23 mouse cellular contexts compared by ENCODE assay signal in genomic region chr11:6480191-6480590, GRCm38 (mm10). TPM values are rescaled to one million over a fixed set of nuclear protein-coding genes. Genes with fewer than 3 reads are reported as not detected.
DNase-seq lines count a peak whose midpoint lies in the region; ATAC-seq and TF ChIP-seq lines count a peak whose summit lies in the region.
"Had no signal": no experiment of that assay in that cellular context is flagged by ENCODE, and none has a peak within 500 bp of the region (broad histone marks: within the 10 kb centered on the region; RNA-seq: fewer than 3 reads in every experiment).

No protein-coding gene starts in this region.

- 57% methylated on average over 7 of the region's 7 CpGs for WGBS in hindbrain, postnatal 0 days
- 58% methylated on average over 7 of the region's 7 CpGs for WGBS in hindbrain, embryonic 16.5 days
- 8% methylated on average over 7 of the region's 7 CpGs for WGBS in cerebellum, adult 2 months

- H3K27me3 ChIP-seq in hindbrain, postnatal 0 days (ENCODE audit: insufficient read depth, low read length): no peaks in the 10 kb centered on the region
- H3K27me3 ChIP-seq in hindbrain, embryonic 16.5 days (replicated peaks; ENCODE audit: control insufficient read depth, insufficient read depth, low read length): no peaks in the 10 kb centered on the region
- H3K27me3 ChIP-seq in cerebellum, adult 2 months (ENCODE audit: control insufficient read depth, insufficient read depth, low read length): no peaks in the 10 kb centered on the region
- H3K27me3 ChIP-seq: heart, embryonic 13.5 days; kidney, embryonic 15.5 days had no signal

- DNase-seq in hindbrain, postnatal 0 days (ENCODE audit: low spot score): peak; percentile 51
- peak; percentile 4 for DNase-seq in adipocyte (ENCODE audit: low spot score)
- DNase-seq in cerebellum, adult 2 months: peak; percentile 84 to 92
- peak; percentile 84 to 87 for DNase-seq in cerebellum, postnatal 25 days
- no peak for DNase-seq in neural tube, embryonic 10.5 days (ENCODE audit: extremely low spot score, low spot score)
- no peak for DNase-seq in urinary bladder, postnatal 10 days (ENCODE audit: low spot score)
- DNase-seq: adrenal gland, postnatal 25 days; forebrain, postnatal 0 days; gastrocnemius, postnatal 14 days; heart, adult 2 months; heart, postnatal 14 days; kidney, adult 11 months; kidney, postnatal 4 days; layer of hippocampus, adult 9-11 months; lung, postnatal 4 days; thymus, adult 2 months; thymus, postnatal 4 days had no signal

- no peak overlapping the region for H3K4me2 ChIP-seq in hindbrain, postnatal 0 days (ENCODE audit: low read depth, low read length)
- H3K4me2 ChIP-seq in hindbrain, embryonic 16.5 days (ENCODE audit: low read length): no peak overlapping the region
- H3K4me2 ChIP-seq: heart, embryonic 13.5 days; kidney, embryonic 15.5 days had no signal

- no peak for TF ChIP-seq CTCF in hindbrain, postnatal 0 days (IDR thresholded peaks at IDR 0.05; ENCODE audit: low read depth)
- no peak for TF ChIP-seq CTCF in cerebellum, adult 2 months (IDR thresholded peaks at IDR 0.05; ENCODE audit: borderline replicate concordance, insufficient read depth, low read depth, low read length)

- no peak overlapping the region for H3K9ac ChIP-seq in hindbrain, postnatal 0 days (replicated peaks; ENCODE audit: low read length)
- no peak overlapping the region for H3K9ac ChIP-seq in hindbrain, embryonic 16.5 days (ENCODE audit: low read depth, low read length)
- H3K9ac ChIP-seq: forebrain, postnatal 0 days; heart, embryonic 13.5 days; kidney, embryonic 15.5 days had no signal

- no peaks in the 10 kb centered on the region for H3K36me3 ChIP-seq in hindbrain, postnatal 0 days (ENCODE audit: insufficient read depth, low read length)
- H3K36me3 ChIP-seq in hindbrain, embryonic 16.5 days (ENCODE audit: control insufficient read depth, insufficient read depth, low read length): no peaks in the 10 kb centered on the region
- H3K36me3 ChIP-seq: heart, embryonic 13.5 days; kidney, embryonic 15.5 days had no signal

- ATAC-seq in hindbrain, postnatal 0 days: no peak
- ATAC-seq in hindbrain, embryonic 16.5 days: no peak
- ATAC-seq in megakaryocyte, adult 5-6 weeks (ENCODE audit: poor library complexity, severe bottlenecking): no peak
- ATAC-seq: forebrain, postnatal 0 days had no signal

- H3K27ac ChIP-seq in hindbrain, postnatal 0 days: peak overlapping the region; percentile 65
- no peak overlapping the region; the same call in 1 of the 2 replicates for H3K27ac ChIP-seq in hindbrain, embryonic 16.5 days (ENCODE audit: low read depth, low read length)
- peak overlapping the region; percentile 37 for H3K27ac ChIP-seq in cerebellum, adult 2 months (ENCODE audit: insufficient read depth, low read length)
- H3K27ac ChIP-seq: heart, adult 2 months; heart, embryonic 13.5 days; kidney, embryonic 15.5 days; left cerebral cortex, adult 2 months; stomach, postnatal 0 days had no signal

- peaks cover 14% of the 10 kb centered on the region; the same call in 1 of the 2 replicates for H3K4me1 ChIP-seq in hindbrain, postnatal 0 days (ENCODE audit: insufficient read depth, low read length)
- no peaks in the 10 kb centered on the region for H3K4me1 ChIP-seq in hindbrain, embryonic 16.5 days (ENCODE audit: control insufficient read depth, insufficient read depth, low read depth, low read length)
- H3K4me1 ChIP-seq in cerebellum, adult 2 months (ENCODE audit: control insufficient read depth, insufficient read depth, low read length): peaks cover 40% of the 10 kb centered on the region

- no peak overlapping the region for H3K4me3 ChIP-seq in hindbrain, postnatal 0 days (ENCODE audit: low read length)
- no peak overlapping the region for H3K4me3 ChIP-seq in hindbrain, embryonic 16.5 days (ENCODE audit: low read length)
- no peak overlapping the region for H3K4me3 ChIP-seq in cerebellum, adult 2 months (replicated peaks; ENCODE audit: insufficient read depth, low read depth, low read length)
- H3K4me3 ChIP-seq: heart, adult 2 months; heart, embryonic 13.5 days; kidney, embryonic 15.5 days; left cerebral cortex, adult 2 months had no signal

- no peaks in the 10 kb centered on the region for H3K9me3 ChIP-seq in hindbrain, postnatal 0 days (ENCODE audit: low read length)
- H3K9me3 ChIP-seq in hindbrain, embryonic 16.5 days (ENCODE audit: control insufficient read depth, low read length): no peaks in the 10 kb centered on the region
- H3K9me3 ChIP-seq: heart, embryonic 13.5 days; kidney, embryonic 15.5 days had no signal

- no peak for TF ChIP-seq POLR2A in cerebellum, adult 2 months (IDR thresholded peaks at IDR 0.05; ENCODE audit: borderline replicate concordance, insufficient read depth, low read length)

RNA-seq across cellular contexts. Expression of gene Purb, which starts 4.5 kb away (rescaled TPM):
- 35.9 and 36.9 TPM in 2 replicates for total RNA-seq in hindbrain, postnatal 0 days (2014; rRNA removed)
- polyA plus RNA-seq in hindbrain, postnatal 0 days (2015; fragmentation: Nextera tagmentation; extraction: Ambion mirVana): 17.1 and 17.9 TPM in 2 replicates
- polyA plus RNA-seq in hindbrain, embryonic 16.5 days (2015; fragmentation: Nextera tagmentation; extraction: Ambion mirVana): 11.2 and 11.5 TPM in 2 replicates
- polyA plus RNA-seq in cerebellum, adult 2 months (2012; rRNA removed): 76.9 and 81.9 TPM in 2 replicates
- total RNA-seq in megakaryocyte, adult 5-6 weeks (2015): 54.1 and 63.5 TPM in 2 replicates
- 43.7 and 56.3 TPM in 2 replicates for total RNA-seq in megakaryocyte, adult 5-6 weeks (2017)

RNA-seq across cellular contexts. Expression of gene H2afv, which starts 35.9 kb away (rescaled TPM):
- 75.5 and 95.0 TPM in 2 replicates for total RNA-seq in hindbrain, postnatal 0 days (2014; rRNA removed)
- 251 and 254 TPM in 2 replicates for polyA plus RNA-seq in hindbrain, postnatal 0 days (2015; fragmentation: Nextera tagmentation; extraction: Ambion mirVana)
- 223 and 239 TPM in 2 replicates for polyA plus RNA-seq in hindbrain, embryonic 16.5 days (2015; fragmentation: Nextera tagmentation; extraction: Ambion mirVana)
- polyA plus RNA-seq in cerebellum, adult 2 months (2012; rRNA removed): 106 and 107 TPM in 2 replicates
- 235 and 240 TPM in 2 replicates for total RNA-seq in megakaryocyte, adult 5-6 weeks (2015)
- total RNA-seq in megakaryocyte, adult 5-6 weeks (2017): 173 and 184 TPM in 2 replicates

RNA-seq across cellular contexts. Expression of gene Myo1g, which starts 40.6 kb away (rescaled TPM):
- total RNA-seq in hindbrain, postnatal 0 days (2014; rRNA removed): 0.68 and 1.0 TPM in 2 replicates
- 0.39 and 0.50 TPM in 2 replicates for polyA plus RNA-seq in hindbrain, postnatal 0 days (2015; fragmentation: Nextera tagmentation; extraction: Ambion mirVana)
- polyA plus RNA-seq in hindbrain, embryonic 16.5 days (2015; fragmentation: Nextera tagmentation; extraction: Ambion mirVana): 0.35 and 0.40 TPM in 2 replicates
- 0.77 and 0.86 TPM in 2 replicates for polyA plus RNA-seq in cerebellum, adult 2 months (2012; rRNA removed)
- 161 and 175 TPM in 2 replicates for total RNA-seq in megakaryocyte, adult 5-6 weeks (2015)
- total RNA-seq in megakaryocyte, adult 5-6 weeks (2017): 182 and 197 TPM in 2 replicates

Comparison
In these comparisons a context has a peak if more than half of its experiments do, and no peak if none do; other contexts are left out.
1. DNase-seq: peak in hindbrain, postnatal 0 days (single experiment), adipocyte (single experiment), cerebellum, adult 2 months (2 of 2) and cerebellum, postnatal 25 days (2 of 2); none in neural tube, embryonic 10.5 days (single experiment) and urinary bladder, postnatal 10 days (single experiment).